Mouse (Mus musculus): ENCODE results near the gene Myocos. TPM values are rescaled to one million over a fixed set of nuclear protein-coding genes. Genes with fewer than 3 reads are reported as not detected.

Gene Myocos
- not detected for total RNA-seq (2018; cell fraction: chromatin; rRNA removed)
- total RNA-seq (2018; cell fraction: cytosol; rRNA removed) = not detected
- not detected for total RNA-seq (2018; cell fraction: nucleus; rRNA removed)
- not detected in 3 replicates for polyA plus RNA-seq (2018)

GRCm38 (mm10) chr1:162658119-162658518 lies at the start of gene Myocos:
TSS of gene Myocos (minus strand) at chr1:162658219.
- no peaks in the 10 kb centered on the region for H3K36me3 ChIP-seq (ENCODE audit: inconsistent target)
- 92% methylated on average over 7 of the region's 7 CpGs for WGBS (ENCODE audit: missing documents)
- no peak within 1 kb of the TSS for H3K4me3 ChIP-seq (ENCODE audit: inconsistent target)
- H3K27ac ChIP-seq = no peak within 1 kb of the TSS
- no peaks in the 10 kb centered on the region for H3K79me2 ChIP-seq (ENCODE audit: inconsistent target)

- peaks cover 81% of the 10 kb centered on the region for H3K36me3 ChIP-seq (ENCODE audit: inconsistent target)
- WGBS (ENCODE audit: missing documents) = 90% methylated on average over 7 of the region's 8 CpGs
These were observed 42.5 kb upstream of the Myocos start for GRCm38 (mm10) chr1:162700389-162701066.

GRCm38 (mm10) chr1:162697866-162698265 lies 39.8 kb upstream of the Myocos start:
- H3K27ac ChIP-seq = no peak overlapping the region
- WGBS (ENCODE audit: missing documents) = 96% methylated on average over 6 of the region's 6 CpGs
- H3K36me3 ChIP-seq (ENCODE audit: inconsistent target) = peaks cover 79% of the 10 kb centered on the region
- no peak overlapping the region for H3K4me3 ChIP-seq (ENCODE audit: inconsistent target)
- H3K79me2 ChIP-seq (ENCODE audit: inconsistent target) = no peaks in the 10 kb centered on the region; the same call in 1 of the 2 replicates

More at GRCm38 (mm10) chr1:162700389-162701066, 42.5 kb upstream of the Myocos start:
- H3K27ac ChIP-seq = no peak overlapping the region
- H3K4me3 ChIP-seq (ENCODE audit: inconsistent target) = no peak overlapping the region
- no peaks in the 10 kb centered on the region; the same call in 1 of the 2 replicates for H3K79me2 ChIP-seq (ENCODE audit: inconsistent target)

- H3K27ac ChIP-seq = no peak overlapping the region
- 100% methylated on average over 2 of the region's 2 CpGs for WGBS (ENCODE audit: missing documents)
- no peaks in the 10 kb centered on the region for H3K79me2 ChIP-seq (ENCODE audit: inconsistent target)
These were observed 35.7 kb upstream of the Myocos start for GRCm38 (mm10) chr1:162693721-162694120.

GRCm38 (mm10) chr1:162665486-162666174 lies 7.6 kb upstream of the Myocos start:
- Histone ChIP-seq H3K27ac (no peak overlapping the region), H3K79me2 (ENCODE audit: inconsistent target) (no peaks in the 10 kb centered on the region), H3K4me3 (ENCODE audit: inconsistent target) (no peak overlapping the region), H3K36me3 (ENCODE audit: inconsistent target) (no peaks in the 10 kb centered on the region)
- WGBS (ENCODE audit: missing documents) = 7% methylated on average over 11 of the region's 11 CpGs

More at GRCm38 (mm10) chr1:162693721-162694120, 35.7 kb upstream of the Myocos start:
- no peak overlapping the region for H3K4me3 ChIP-seq (ENCODE audit: inconsistent target)
- peaks cover 83% of the 10 kb centered on the region for H3K36me3 ChIP-seq (ENCODE audit: inconsistent target)

GRCm38 (mm10) chr1:162664826-162665475 lies 6.9 kb upstream of the Myocos start:
- Histone ChIP-seq H3K27ac (no peak overlapping the region), H3K79me2 (ENCODE audit: inconsistent target) (no peaks in the 10 kb centered on the region), H3K36me3 (ENCODE audit: inconsistent target) (no peaks in the 10 kb centered on the region), H3K4me3 (ENCODE audit: inconsistent target) (no peak overlapping the region)
- WGBS (ENCODE audit: missing documents) = 24% methylated on average over 7 of the region's 10 CpGs

GRCm38 (mm10) chr1:162660276-162660860 lies 2.3 kb upstream of the Myocos start:
- Histone ChIP-seq H3K79me2 (ENCODE audit: inconsistent target) (no peaks in the 10 kb centered on the region), H3K27ac (no peak overlapping the region), H3K4me3 (ENCODE audit: inconsistent target) (no peak overlapping the region), H3K36me3 (ENCODE audit: inconsistent target) (no peaks in the 10 kb centered on the region)
- WGBS (ENCODE audit: missing documents) = 73% methylated on average over 11 of the region's 11 CpGs

- Histone ChIP-seq H3K27ac (no peak overlapping the region), H3K36me3 (ENCODE audit: inconsistent target) (no peaks in the 10 kb centered on the region), H3K79me2 (ENCODE audit: inconsistent target) (no peaks in the 10 kb centered on the region), H3K4me3 (ENCODE audit: inconsistent target) (no peak overlapping the region)
- WGBS (ENCODE audit: missing documents) = 88% methylated on average over 14 of the region's 14 CpGs
These were observed 9.6 kb downstream of the Myocos start for GRCm38 (mm10) chr1:162648416-162648815.

- WGBS (ENCODE audit: missing documents) = 80% methylated on average over 10 of the region's 10 CpGs
These were observed 11.8 kb downstream of the Myocos start for GRCm38 (mm10) chr1:162646083-162646686.

GRCm38 (mm10) chr1:162643752-162644151 lies 14.3 kb downstream of the Myocos start:
- Histone ChIP-seq H3K79me2 (ENCODE audit: inconsistent target) (no peaks in the 10 kb centered on the region), H3K4me3 (ENCODE audit: inconsistent target) (no peak overlapping the region), H3K27ac (no peak overlapping the region), H3K36me3 (ENCODE audit: inconsistent target) (no peaks in the 10 kb centered on the region)
- WGBS (ENCODE audit: missing documents) = 61% methylated on average over 4 of the region's 4 CpGs

More at GRCm38 (mm10) chr1:162646083-162646686, 11.8 kb downstream of the Myocos start:
- H3K36me3 ChIP-seq (ENCODE audit: inconsistent target) = no peaks in the 10 kb centered on the region
- no peaks in the 10 kb centered on the region for H3K79me2 ChIP-seq (ENCODE audit: inconsistent target)
- H3K4me3 ChIP-seq (ENCODE audit: inconsistent target) = no peak overlapping the region
- H3K27ac ChIP-seq = no peak overlapping the region

- Histone ChIP-seq H3K27ac (no peak overlapping the region), H3K79me2 (ENCODE audit: inconsistent target) (no peaks in the 10 kb centered on the region), H3K36me3 (ENCODE audit: inconsistent target) (no peaks in the 10 kb centered on the region), H3K4me3 (ENCODE audit: inconsistent target) (no peak overlapping the region)
- WGBS (ENCODE audit: missing documents) = 88% methylated on average over 3 of the region's 3 CpGs
These were observed 15.4 kb downstream of the Myocos start for GRCm38 (mm10) chr1:162642591-162642990.

- Histone ChIP-seq H3K4me3 (ENCODE audit: inconsistent target) (no peak overlapping the region), H3K27ac (no peak overlapping the region), H3K36me3 (ENCODE audit: inconsistent target) (no peaks in the 10 kb centered on the region), H3K79me2 (ENCODE audit: inconsistent target) (no peaks in the 10 kb centered on the region)
- WGBS (ENCODE audit: missing documents) = 89% methylated on average over 1 of the region's 1 CpGs
These were observed 18.2 kb downstream of the Myocos start for GRCm38 (mm10) chr1:162639861-162640260.

- H3K36me3 ChIP-seq (ENCODE audit: inconsistent target) = no peaks in the 10 kb centered on the region
- H3K79me2 ChIP-seq (ENCODE audit: inconsistent target) = no peaks in the 10 kb centered on the region
- 88% methylated on average over 10 of the region's 10 CpGs for WGBS (ENCODE audit: missing documents)
- no peak within 1 kb of the TSS for H3K27ac ChIP-seq
- H3K4me3 ChIP-seq (ENCODE audit: inconsistent target) = no peak within 1 kb of the TSS
These were observed 18.8 kb downstream of the Myocos start, which contains the start of gene Myoc for GRCm38 (mm10) chr1:162639051-162639750. TSS of gene Myoc (plus strand) at chr1:162639155.

All from macrophage (primary cell).